Mouse (Mus musculus): ENCODE results near the gene Gm10803.
"Not testable (repeated sequence)": the region's sequence is repeated elsewhere in the genome, so short reads cannot be mapped to it uniquely, and the experiment has no call there.

Gene Gm10803

GRCm38 (mm10) chr2:93560268-93560667, at the start of gene Gm10803:
Gm10803 (plus strand) TSS chr2:93560568.
- DNase-seq: not testable (repeated sequence)

- no peak for DNase-seq
These were observed 49.5 kb upstream of the Gm10803 start for GRCm38 (mm10) chr2:93510839-93511238.

GRCm38 (mm10) chr2:93512130-93512529, 48.2 kb upstream of the Gm10803 start:
- no peak for DNase-seq

DNA sequence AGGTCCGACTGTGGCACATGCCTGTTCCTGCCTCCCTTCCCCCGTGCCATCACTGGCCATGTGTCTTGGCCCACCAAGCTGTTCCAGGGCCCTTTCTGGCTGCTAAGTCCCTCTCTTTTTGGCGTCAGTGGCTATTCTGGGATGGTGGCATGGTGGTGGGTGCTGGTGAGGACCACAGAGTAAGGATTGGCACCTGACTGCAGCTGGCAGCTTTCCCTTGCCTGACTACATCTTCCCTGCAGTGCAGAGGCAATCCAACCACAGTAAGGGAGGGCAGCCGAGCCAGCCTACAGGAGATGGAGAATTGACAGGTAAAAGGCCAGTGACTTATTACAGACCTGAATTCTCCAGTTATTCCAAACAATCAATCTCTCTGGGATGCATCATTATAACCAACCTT, 45.1 kb upstream of the Gm10803 start:
- DNase-seq: no peak

GRCm38 (mm10) chr2:93521042-93521441, 39.3 kb upstream of the Gm10803 start:
- DNase-seq: no peak

DNA sequence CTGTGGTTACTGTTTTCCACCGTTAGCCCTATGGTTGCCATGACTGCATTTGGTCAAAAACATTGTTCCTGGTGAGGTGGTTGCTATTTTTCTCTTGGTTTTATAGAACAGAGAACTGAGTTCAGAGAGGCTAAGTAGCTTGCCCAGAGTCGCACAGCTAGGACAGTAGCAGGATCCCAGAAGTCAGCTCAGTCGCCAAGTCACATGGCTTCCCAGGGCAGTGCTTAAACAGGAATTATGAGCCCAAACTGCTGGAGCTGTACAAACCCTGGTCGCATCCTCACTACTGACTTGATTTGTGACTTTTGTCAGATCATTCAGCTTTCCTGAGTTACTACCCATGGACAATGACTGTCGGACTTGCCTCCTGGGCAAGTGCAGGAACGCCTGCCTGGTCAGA, 38.8 kb upstream of the Gm10803 start:
- no peak for DNase-seq

GRCm38 (mm10) chr2:93522005-93522404, 38.4 kb upstream of the Gm10803 start:
- no peak for DNase-seq

DNA sequence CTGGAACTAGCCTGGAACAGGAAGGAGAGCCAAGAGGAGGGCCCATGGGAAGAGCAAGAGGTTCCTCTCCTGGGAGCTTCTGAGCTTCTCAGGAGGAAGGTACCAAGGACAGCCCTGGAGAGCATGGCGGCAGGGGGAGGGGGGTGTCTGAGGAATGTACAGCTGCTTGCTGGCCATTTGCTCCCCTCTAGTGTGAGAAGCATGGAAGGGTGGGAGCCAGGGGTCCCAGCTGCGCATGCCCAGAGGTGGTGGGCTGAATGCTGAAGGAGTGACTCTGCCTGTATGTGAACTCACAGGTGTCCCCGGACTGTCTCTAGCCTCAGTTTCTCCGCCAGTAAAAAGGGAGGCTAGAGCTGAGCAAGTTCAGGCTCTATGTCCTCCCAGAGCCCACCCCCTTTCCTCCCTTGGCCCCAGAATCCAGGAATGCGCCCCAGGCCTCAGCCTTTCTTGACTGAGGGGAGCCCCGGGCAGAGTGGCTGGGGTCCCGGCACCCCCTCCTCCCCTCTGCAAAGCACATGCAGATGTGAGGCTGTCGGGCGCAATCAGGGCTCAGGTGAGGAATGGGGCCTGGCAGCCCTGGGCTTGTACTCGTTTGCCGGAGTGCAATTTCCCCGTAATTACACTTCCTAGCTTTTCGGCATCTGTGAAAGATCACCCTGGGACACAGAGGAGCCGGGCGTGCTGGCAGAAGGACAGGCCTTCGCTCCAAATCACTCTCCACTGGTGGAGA, 35.2 kb upstream of the Gm10803 start:
- no peak for DNase-seq

DNA sequence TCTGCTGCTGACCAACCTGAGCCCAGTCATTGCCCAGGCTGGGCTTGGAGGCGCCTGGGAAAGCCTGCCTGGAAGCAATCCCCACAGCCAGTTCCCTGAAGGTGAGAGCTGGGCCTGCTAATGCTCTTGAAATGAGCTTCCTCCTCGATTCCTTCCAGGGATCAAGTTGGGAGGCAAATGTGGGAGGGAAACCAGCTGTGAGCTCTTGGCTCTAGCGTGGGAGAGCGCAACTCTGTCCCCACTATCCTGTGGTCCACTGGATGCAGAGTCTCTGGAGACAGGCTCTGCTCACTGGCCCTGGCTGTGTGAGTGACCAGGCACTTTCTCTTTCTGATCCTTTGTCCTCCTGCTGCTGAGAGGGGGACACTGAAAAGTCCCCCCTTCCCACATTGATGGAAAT, 30.8 kb upstream of the Gm10803 start:
- no peak for DNase-seq

DNA sequence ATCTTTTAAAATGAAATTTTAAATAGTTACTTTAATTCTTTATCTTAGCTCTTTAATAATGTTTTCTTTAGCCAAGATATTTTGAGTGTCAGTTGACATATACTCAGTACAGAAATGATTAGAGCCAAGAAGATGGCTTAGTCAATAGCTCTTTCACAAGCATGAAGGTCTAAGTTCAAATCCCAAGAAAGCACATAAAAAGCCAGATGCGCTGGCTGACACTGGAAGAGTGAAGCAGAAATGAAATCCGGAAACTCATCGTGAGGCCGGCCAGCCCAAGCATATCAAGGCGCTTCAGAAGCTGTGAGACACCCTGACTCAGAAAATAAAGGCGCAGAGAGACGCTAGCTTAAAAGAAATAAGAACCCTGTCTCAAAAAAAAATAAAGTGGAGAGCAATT, 26.5 kb upstream of the Gm10803 start:
- DNase-seq: no peak

DNA sequence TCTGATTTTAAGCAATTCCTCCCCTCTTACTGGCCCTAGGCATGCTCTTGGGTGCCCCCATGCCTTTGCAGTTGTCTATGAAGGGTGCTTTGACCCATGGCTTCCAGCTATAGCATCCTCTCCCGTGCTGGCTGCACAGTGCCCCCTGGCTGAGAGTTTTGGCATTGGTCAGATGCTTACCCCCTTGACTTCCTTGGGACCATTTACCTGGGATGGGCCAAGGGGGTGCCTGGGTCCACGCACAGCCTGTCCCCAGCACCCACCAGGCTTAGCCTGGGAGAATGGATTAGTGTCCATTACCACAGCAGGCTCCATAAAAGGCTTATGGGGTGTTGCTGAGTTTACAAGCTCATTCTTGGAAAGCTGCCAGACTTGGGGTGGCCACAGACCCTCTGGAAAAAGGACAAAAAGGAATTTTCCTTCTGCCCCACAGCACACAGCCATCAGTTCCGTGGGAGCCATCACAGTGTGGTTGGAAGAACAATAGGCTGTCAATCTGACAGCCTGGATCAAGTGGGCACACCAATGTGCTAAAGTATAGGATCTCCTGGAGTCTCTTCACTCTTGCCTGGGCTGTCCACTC, 22.9 kb upstream of the Gm10803 start:
- no peak for DNase-seq

GRCm38 (mm10) chr2:93538140-93538539, 22.2 kb upstream of the Gm10803 start:
- no peak for DNase-seq

DNA sequence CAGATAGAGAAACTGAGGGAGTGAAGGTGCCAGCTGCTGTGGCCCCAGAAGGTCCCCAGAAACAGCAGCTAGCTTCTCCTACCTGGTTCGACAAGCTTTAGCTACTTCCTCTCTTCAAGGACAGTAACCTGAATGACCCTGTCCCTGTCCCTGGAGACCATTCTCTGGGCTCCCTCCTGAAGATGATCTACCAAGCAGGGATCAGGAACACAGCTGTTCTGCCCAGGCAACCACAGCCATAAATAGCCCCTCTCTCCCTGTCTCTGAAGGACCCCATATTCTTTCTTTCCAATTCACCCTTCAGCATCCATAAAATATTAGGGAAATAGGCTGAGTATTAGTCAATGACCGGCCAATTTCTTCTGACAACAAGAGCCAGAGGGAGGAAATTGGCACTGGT, 18.6 kb upstream of the Gm10803 start:
- no peak for DNase-seq

- DNase-seq: no peak
These were observed 7.5 kb upstream of the Gm10803 start for GRCm38 (mm10) chr2:93552676-93553521.

DNA sequence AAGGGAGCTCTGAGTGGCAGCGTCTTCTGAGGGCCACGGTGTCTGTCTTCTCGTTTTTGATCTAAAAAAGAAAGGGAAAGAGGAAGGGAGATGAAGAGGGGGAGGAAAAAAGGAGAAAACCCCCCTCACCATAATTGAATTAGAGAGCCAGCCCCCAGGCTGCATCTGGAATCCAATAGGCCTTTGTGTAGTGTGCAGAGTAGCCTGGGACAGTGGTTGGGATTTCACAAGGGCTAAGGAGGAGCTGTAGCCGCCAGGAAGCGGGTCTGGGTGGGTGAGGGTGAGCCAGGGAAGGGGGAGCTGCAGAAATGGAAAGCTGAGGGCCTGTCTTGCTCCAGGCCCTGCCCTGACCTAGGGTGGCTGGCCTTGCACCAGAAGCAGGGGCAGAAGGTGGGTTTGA, 6.5 kb upstream of the Gm10803 start:
- no peak for DNase-seq

GRCm38 (mm10) chr2:93565647-93566046, 5.3 kb downstream of the Gm10803 start:
- DNase-seq: no peak

DNA sequence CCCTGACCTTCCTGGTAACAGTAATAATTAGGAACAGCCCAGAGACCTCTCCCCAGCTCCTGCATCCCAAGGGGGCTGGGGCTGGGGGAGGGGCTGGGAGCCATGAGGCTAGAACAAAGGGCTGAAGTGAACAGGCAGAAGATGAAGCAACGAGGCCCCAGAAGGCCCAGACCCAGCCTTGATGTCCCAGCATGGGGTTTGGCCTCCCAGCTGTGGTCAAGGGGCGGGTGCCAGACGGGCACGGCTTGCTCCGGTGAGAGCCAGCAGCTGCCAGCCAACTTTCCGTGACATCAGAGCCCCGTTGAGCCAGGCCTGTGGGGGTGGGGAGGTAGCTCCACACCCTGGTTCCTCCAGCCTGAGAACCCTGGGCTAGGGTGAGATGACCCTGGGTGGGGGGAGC, 7.3 kb downstream of the Gm10803 start:
- no peak for DNase-seq

- DNase-seq: no peak
These were observed 12.2 kb downstream of the Gm10803 start for GRCm38 (mm10) chr2:93572565-93572964.

GRCm38 (mm10) chr2:93581271-93581670, 20.9 kb downstream of the Gm10803 start:
- no peak for DNase-seq

- DNase-seq: no peak
These were observed 25.5 kb downstream of the Gm10803 start for GRCm38 (mm10) chr2:93585821-93586220.

- DNase-seq: no peak
These were observed 27.1 kb downstream of the Gm10803 start for GRCm38 (mm10) chr2:93587446-93587845.

DNA sequence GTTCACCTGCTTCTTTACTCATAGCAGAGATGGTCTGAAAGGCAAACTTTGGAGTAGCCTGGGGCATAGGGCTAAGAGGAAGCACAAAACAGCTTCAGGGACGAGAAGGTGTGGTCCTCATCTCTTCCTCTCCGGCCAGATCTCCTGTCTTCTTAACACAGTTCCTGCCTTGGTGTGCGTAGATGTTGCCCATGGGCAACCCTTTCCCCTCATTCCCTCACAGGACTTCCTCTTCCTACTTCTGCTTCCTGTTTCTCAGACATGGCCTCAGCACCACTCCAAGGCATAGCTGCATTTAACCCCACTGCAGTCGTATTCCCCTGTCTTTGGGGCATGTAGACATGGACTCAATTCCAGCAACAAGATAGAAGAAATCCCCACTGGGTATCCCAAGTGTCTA, 29.5 kb downstream of the Gm10803 start:
- no peak for DNase-seq

- no peak for DNase-seq
These were observed 31.3 kb downstream of the Gm10803 start for GRCm38 (mm10) chr2:93591706-93592105.

Measured in cerebellum, adult 8-10 months (tissue).